Mouse (Mus musculus): Measurements from ENCODE around the gene Lonp1. TPM values are rescaled to one million over a fixed set of nuclear protein-coding genes. Genes with fewer than 3 reads are reported as not detected.

Gene Lonp1
- polyA plus RNA-seq, 2 experiments, result 28.8 to 46.3 TPM

DNA sequence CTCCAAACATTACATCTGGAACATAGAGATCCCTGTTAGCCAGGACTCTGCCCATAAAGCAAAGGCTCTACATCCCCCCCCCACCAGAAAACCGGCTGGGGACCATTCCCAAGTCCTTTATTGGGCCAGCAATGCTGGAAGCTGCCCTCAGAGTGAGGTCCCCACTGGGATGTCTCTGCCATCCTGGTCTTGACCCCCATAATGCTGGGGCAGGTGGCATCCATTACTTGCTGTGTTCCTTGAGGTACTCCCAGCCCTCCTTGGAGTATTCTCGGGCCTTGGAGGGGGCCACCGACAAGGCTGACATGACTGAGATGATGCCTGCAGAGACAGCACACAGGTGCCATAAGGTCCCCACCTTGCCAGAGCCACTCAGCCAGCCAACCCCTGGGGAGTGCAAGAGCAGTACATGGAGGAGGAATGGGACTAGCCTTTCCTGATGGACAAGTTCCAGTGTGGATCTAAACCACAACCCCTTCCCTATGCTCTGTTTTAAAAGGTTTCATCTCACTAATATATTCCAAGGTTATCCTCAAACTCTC, 19.1 kb downstream of the Lonp1 start:
- TF ChIP-seq EP300 (IDR thresholded peaks at IDR 0.05; ENCODE audit: low read depth), result no peak
- TF ChIP-seq CTCF (IDR thresholded peaks at IDR 0.05; ENCODE audit: low read depth), result no peak
- H3K4me1 ChIP-seq (replicated peaks; ENCODE audit: control insufficient read depth in 2 of 2, insufficient read depth in 2 of 2, low read length in 1 of 2), result peaks cover 18 to 23% of the 10 kb centered on the region in 2 experiments
- no peak for DNase-seq (ENCODE audit: low read depth in 3 of 3, low spot score in 3 of 3)
- H3K27ac ChIP-seq, result no peak overlapping the region
- H3K4me3 ChIP-seq (ENCODE audit: insufficient read depth in 1 of 2, low read depth in 2 of 2, low read length in 2 of 2), result no peak overlapping the region
- H3K36me3 ChIP-seq (replicated peaks; ENCODE audit: control insufficient read depth, insufficient read depth, low read depth), result peaks cover 48% of the 10 kb centered on the region
- H3K27me3 ChIP-seq (ENCODE audit: control insufficient read depth, insufficient read depth, low read length), result no peaks in the 10 kb centered on the region
- ATAC-seq (ENCODE audit: insufficient read depth), result no peak
- 77% methylated on average over 3 of the region's 3 CpGs for WGBS (ENCODE audit: insufficient replicate concordance)
- no peak overlapping the region for H3K9ac ChIP-seq (replicated peaks)
- H3K4me2 ChIP-seq (ENCODE audit: low read depth), result no peak overlapping the region
- H3K9me3 ChIP-seq (ENCODE audit: control insufficient read depth, low read length), result no peaks in the 10 kb centered on the region

DNA sequence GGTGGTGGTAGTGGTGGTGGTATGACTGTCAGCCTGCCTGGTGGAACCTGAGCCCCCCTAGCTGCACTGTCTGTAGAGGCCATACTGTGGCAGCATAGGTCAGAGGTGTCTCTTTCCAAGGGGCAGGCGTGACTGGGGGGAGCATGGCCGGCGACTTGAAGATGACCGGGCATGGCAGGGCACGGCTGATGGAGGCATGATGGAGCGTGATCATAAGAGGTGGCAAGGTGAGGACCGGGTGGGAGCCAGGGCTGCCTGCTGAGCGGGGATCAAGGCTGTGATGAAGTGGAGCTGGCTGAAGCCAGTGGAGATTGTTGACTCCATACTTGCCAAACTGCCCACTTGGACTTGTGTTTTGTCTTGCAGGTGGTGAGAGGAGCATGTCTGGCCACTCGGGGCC, 21.3 kb downstream of the Lonp1 start:
- no peak overlapping the region for H3K4me2 ChIP-seq (ENCODE audit: low read depth)
- no peak for DNase-seq (ENCODE audit: low read depth in 3 of 3, low spot score in 3 of 3)
- TF ChIP-seq CTCF (IDR thresholded peaks at IDR 0.05; ENCODE audit: low read depth) (no peak), EP300 (IDR thresholded peaks at IDR 0.05; ENCODE audit: low read depth) (no peak)
- no peak for ATAC-seq (ENCODE audit: insufficient read depth)
- H3K36me3 ChIP-seq (replicated peaks; ENCODE audit: control insufficient read depth, insufficient read depth, low read depth), result peaks cover 68% of the 10 kb centered on the region
- no peak overlapping the region for H3K4me3 ChIP-seq (ENCODE audit: insufficient read depth in 1 of 2, low read depth in 2 of 2, low read length in 2 of 2)
- H3K9ac ChIP-seq (replicated peaks), result no peak overlapping the region
- H3K27ac ChIP-seq, result no peak overlapping the region
- no peaks in the 10 kb centered on the region for H3K27me3 ChIP-seq (ENCODE audit: control insufficient read depth, insufficient read depth, low read length)
- H3K4me1 ChIP-seq (replicated peaks; ENCODE audit: control insufficient read depth in 2 of 2, insufficient read depth in 2 of 2, low read length in 1 of 2), result peaks cover 7% of the 10 kb centered on the region in 2 experiments; a peak in 3 of 4 replicates
- 88% methylated on average over 9 of the region's 9 CpGs for WGBS (ENCODE audit: insufficient replicate concordance)
- no peaks in the 10 kb centered on the region for H3K9me3 ChIP-seq (ENCODE audit: control insufficient read depth, low read length)

DNA sequence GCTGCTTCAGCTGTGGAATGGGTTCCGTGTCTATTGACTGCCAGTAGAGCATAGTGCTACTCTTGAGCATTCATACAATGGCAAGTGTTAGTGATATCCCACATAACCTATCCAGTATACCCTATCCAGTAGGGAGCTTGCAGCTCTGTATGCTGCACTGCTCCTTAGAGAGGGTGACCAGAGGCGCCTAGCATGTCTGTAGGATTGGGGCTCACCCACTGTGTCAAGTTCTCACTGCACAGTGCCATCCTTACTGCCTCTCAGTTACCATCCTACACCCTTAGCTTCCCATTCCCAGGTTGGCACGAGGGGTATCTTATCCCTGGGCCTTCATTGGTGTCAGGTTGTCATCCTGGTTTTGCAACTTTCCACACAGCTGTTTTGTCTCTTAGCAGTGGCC, 22.3 kb downstream of the Lonp1 start:
- Histone ChIP-seq H3K27me3 (ENCODE audit: control insufficient read depth, insufficient read depth, low read length) (no peaks in the 10 kb centered on the region), H3K36me3 (replicated peaks; ENCODE audit: control insufficient read depth, insufficient read depth, low read depth) (peaks cover 78% of the 10 kb centered on the region), H3K4me2 (ENCODE audit: low read depth) (no peak overlapping the region), H3K4me1 (replicated peaks; ENCODE audit: control insufficient read depth in 2 of 2, insufficient read depth in 2 of 2, low read length in 1 of 2) (0 out of 4 replicates have a peak, but pooled peaks cover 2% of the 10 kb centered on the region in 2 experiments), H3K9ac (replicated peaks) (no peak overlapping the region), H3K4me3 (ENCODE audit: insufficient read depth in 1 of 2, low read depth in 2 of 2, low read length in 2 of 2) (no peak overlapping the region), H3K9me3 (ENCODE audit: control insufficient read depth, low read length) (no peaks in the 10 kb centered on the region), H3K27ac (no peak overlapping the region)
- WGBS (ENCODE audit: insufficient replicate concordance), result 85% methylated on average over 3 of the region's 3 CpGs
- TF ChIP-seq EP300 (IDR thresholded peaks at IDR 0.05; ENCODE audit: low read depth), result no peak
- TF ChIP-seq CTCF (IDR thresholded peaks at IDR 0.05; ENCODE audit: low read depth), result no peak
- DNase-seq (ENCODE audit: low read depth in 3 of 3, low spot score in 3 of 3) (no peak), ATAC-seq (ENCODE audit: insufficient read depth) (no peak)

DNA sequence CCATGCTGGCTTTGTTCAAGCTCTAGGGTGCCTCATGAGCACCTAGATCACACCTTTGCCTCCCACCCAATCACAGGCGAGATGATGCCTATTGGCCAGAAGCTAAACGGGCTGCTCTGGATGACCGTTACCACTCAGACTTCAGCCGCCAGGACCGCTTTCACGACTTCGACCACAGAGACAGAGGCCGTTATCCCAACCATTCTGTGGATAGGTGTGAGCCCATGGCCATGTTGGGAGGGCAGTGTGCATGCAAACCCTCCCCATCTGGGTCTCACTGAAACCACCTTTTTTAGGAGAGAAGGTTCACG, 22.7 kb downstream of the Lonp1 start:
- Histone ChIP-seq H3K27me3 (ENCODE audit: control insufficient read depth, insufficient read depth, low read length) (no peaks in the 10 kb centered on the region), H3K36me3 (replicated peaks; ENCODE audit: control insufficient read depth, insufficient read depth, low read depth) (peaks cover 81% of the 10 kb centered on the region), H3K27ac (no peak overlapping the region), H3K9me3 (ENCODE audit: control insufficient read depth, low read length) (no peaks in the 10 kb centered on the region), H3K4me3 (ENCODE audit: insufficient read depth in 1 of 2, low read depth in 2 of 2, low read length in 2 of 2) (no peak overlapping the region), H3K9ac (replicated peaks) (no peak overlapping the region), H3K4me1 (replicated peaks; ENCODE audit: control insufficient read depth in 2 of 2, insufficient read depth in 2 of 2, low read length in 1 of 2) (0 out of 4 replicates have a peak, but pooled peaks cover 2% of the 10 kb centered on the region in 2 experiments), H3K4me2 (ENCODE audit: low read depth) (no peak overlapping the region)
- ATAC-seq (ENCODE audit: insufficient read depth) (no peak), DNase-seq (ENCODE audit: low read depth in 3 of 3, low spot score in 3 of 3) (no peak)
- WGBS (ENCODE audit: insufficient replicate concordance), result 90% methylated on average over 9 of the region's 9 CpGs
- TF ChIP-seq EP300 (IDR thresholded peaks at IDR 0.05; ENCODE audit: low read depth) (no peak), CTCF (IDR thresholded peaks at IDR 0.05; ENCODE audit: low read depth) (no peak)

- no peaks in the 10 kb centered on the region for H3K9me3 ChIP-seq (ENCODE audit: control insufficient read depth, low read length)
- H3K4me2 ChIP-seq (ENCODE audit: low read depth), result no peak overlapping the region
- WGBS (ENCODE audit: insufficient replicate concordance), result 96% methylated on average over 28 of the region's 28 CpGs
- H3K4me1 ChIP-seq (replicated peaks; ENCODE audit: control insufficient read depth in 2 of 2, insufficient read depth in 2 of 2, low read length in 1 of 2), result no peaks in the 10 kb centered on the region
- H3K27me3 ChIP-seq (ENCODE audit: control insufficient read depth, insufficient read depth, low read length), result no peaks in the 10 kb centered on the region
- DNase-seq (ENCODE audit: low read depth in 3 of 3, low spot score in 3 of 3), result no peak
- no peak overlapping the region for H3K27ac ChIP-seq
- no peak for TF ChIP-seq CTCF (IDR thresholded peaks at IDR 0.05; ENCODE audit: low read depth)
- TF ChIP-seq EP300 (IDR thresholded peaks at IDR 0.05; ENCODE audit: low read depth), result no peak
- peaks cover 81% of the 10 kb centered on the region for H3K36me3 ChIP-seq (replicated peaks; ENCODE audit: control insufficient read depth, insufficient read depth, low read depth)
- H3K4me3 ChIP-seq (ENCODE audit: insufficient read depth in 1 of 2, low read depth in 2 of 2, low read length in 2 of 2), result no peak overlapping the region
- no peak overlapping the region for H3K9ac ChIP-seq (replicated peaks)
- no peak for ATAC-seq (ENCODE audit: insufficient read depth)
Measured at GRCm38 (mm10) chr17:56603186-56604069, 23.3 kb downstream of the Lonp1 start.

All from liver, embryonic 14.5 days (tissue).